Mouse (Mus musculus): ENCODE data around the gene Car14. TPM values are rescaled to one million over a fixed set of nuclear protein-coding genes. Genes with fewer than 3 reads are reported as not detected.

Gene Car14
- total RNA-seq, 2 experiments from 2014 or later = 49.1 to 56.9 TPM

- DNase-seq = no peak
These were observed 48.4 kb downstream of the Car14 start for GRCm38 (mm10) chr3:95856115-95856514.

- DNase-seq = peak; percentile 97
These were observed 48.9 kb downstream of the Car14 start, which contains the start of gene Prpf3 for GRCm38 (mm10) chr3:95855502-95856089. TSS of gene Prpf3 (minus strand) at chr3:95855885.

GRCm38 (mm10) chr3:95851317-95851716 lies 53.2 kb downstream of the Car14 start:
- DNase-seq = no peak

GRCm38 (mm10) chr3:95850611-95851010 lies 53.9 kb downstream of the Car14 start:
- DNase-seq = no peak

Other genes with a start within 250 kb of the Car14 start
- gene Mcl1, start 245.9 kb downstream of the Car14 start, total RNA-seq (2021) = 100 to 1,000 TPM in 1 of 2 experiments, 10 to 100 TPM in 1; 96.8 to 111 TPM
- 10 to 100 TPM; 23.9 to 26.3 TPM for gene Adamtsl4, start 216.8 kb downstream of the Car14 start, total RNA-seq (2021)
- 10 to 100 TPM; 19.7 to 29.7 TPM for gene Ecm1, start 165.1 kb downstream of the Car14 start, total RNA-seq (2021)
- gene Tars2, start 144.5 kb downstream of the Car14 start, total RNA-seq (2021) = 10 to 100 TPM; 27.7 to 29.4 TPM
- gene Rprd2, start 85.8 kb downstream of the Car14 start, total RNA-seq (2021) = 10 to 100 TPM; 32.2 to 41.1 TPM
- 10 to 100 TPM; 12.8 to 22.9 TPM for gene Prpf3, start 48.8 kb downstream of the Car14 start, total RNA-seq (2021)
- gene Mrps21, start 33.2 kb downstream of the Car14 start, total RNA-seq (2021) = 100 to 1,000 TPM; 270 to 271 TPM
- 1 to 10 TPM; 1.0 to 1.6 TPM for gene Ciart, start 22.4 kb downstream of the Car14 start, total RNA-seq (2021)
- 10 to 100 TPM; 15.7 to 20.8 TPM for gene BC028528, start 12.7 kb downstream of the Car14 start, total RNA-seq (2021)
- 10 to 100 TPM; 66.1 to 72.1 TPM for gene Aph1a, start 10.7 kb downstream of the Car14 start, total RNA-seq (2021)
- 100 to 1,000 TPM in 1 of 2 experiments, 10 to 100 TPM in 1; 87.3 to 101 TPM for gene Anp32e, start 24.6 kb upstream of the Car14 start, total RNA-seq (2021)
- gene Plekho1, start 91.3 kb upstream of the Car14 start, total RNA-seq (2021) = 10 to 100 TPM; 56.2 to 67.9 TPM
- 10 to 100 TPM; 25.4 to 27.3 TPM for gene Vps45, start 153.8 kb upstream of the Car14 start, total RNA-seq (2021)
- 10 to 100 TPM; 49.3 to 55.9 TPM for gene Otud7b, start 199.8 kb upstream of the Car14 start, total RNA-seq (2021)